Mouse (Mus musculus): ENCODE data around the gene Wdr72.

Gene Wdr72

DNA sequence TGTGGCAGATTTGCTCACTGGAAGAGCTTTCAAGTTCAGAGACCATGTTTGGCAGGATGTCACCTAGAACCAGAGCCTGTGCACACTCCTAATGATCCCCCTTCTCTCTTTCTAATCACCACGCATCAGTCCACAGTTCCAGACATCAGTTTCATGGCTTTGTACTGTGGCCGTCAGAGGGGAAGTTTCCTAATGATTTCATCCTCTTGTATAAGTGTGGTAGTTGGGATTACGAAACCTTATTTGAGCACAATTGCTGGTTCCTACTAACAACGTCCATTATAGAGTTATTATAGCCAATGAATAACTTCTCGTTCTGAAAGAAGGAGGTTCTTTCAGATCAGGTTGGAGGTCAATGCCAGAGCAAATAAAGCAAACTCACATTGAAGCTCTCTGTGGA, 131.1 kb downstream of the Wdr72 start:
- DNase-seq (ENCODE audit: low spot score in 2 of 2), result no peak

DNA sequence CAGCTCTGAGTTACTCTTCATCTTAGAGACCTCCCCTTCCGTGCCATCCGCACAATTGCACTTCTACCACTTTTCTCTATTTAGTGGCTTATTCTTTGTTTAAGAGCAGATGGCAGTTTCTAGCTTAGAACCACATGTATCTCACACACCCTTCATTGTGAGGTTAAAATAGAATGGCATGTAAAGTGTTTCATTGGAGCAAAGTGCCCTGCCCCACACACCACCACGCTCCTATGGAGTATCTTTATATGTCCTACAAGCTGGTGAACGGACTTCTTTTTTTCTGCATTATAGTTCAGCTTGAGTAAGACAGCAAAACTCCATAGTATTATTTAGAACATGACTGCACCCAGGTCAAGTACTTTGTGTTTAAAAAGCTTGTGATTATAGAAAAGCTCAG, 137.9 kb downstream of the Wdr72 start:
- no peak for DNase-seq (ENCODE audit: low spot score in 2 of 2)

- no peak for DNase-seq (ENCODE audit: low spot score in 2 of 2)
Measured at GRCm38 (mm10) chr9:74249486-74249885, 139.3 kb downstream of the Wdr72 start.

GRCm38 (mm10) chr9:74250522-74250921, 140.4 kb downstream of the Wdr72 start:
- no peak for DNase-seq (ENCODE audit: low spot score in 2 of 2)

- DNase-seq (ENCODE audit: low spot score in 2 of 2), result no peak
Measured at GRCm38 (mm10) chr9:74258389-74258788, 148.2 kb downstream of the Wdr72 start.

GRCm38 (mm10) chr9:74277752-74278385, 167.7 kb downstream of the Wdr72 start:
- no peak for DNase-seq (ENCODE audit: low spot score in 2 of 2)

DNA sequence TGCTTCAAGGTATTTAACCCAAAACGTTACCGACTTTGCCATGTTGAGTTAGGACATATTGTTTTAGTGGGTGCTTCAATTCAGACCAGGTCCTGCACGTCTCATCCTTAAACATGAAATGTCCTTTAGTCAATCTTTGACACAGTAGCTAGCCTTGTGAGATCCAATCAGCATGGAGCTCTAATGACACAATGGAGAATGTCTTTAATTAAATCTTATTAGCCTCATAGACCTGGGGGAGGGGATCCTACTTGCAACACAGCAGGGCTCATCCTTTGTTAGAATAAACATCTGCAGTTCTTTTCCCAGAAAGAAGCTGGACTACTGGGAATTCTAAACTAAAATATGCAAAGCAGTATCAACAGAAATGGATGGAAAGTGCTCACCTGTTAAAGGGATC, 171.9 kb downstream of the Wdr72 start:
- no peak for DNase-seq (ENCODE audit: low spot score in 2 of 2)

GRCm38 (mm10) chr9:74286210-74286609, 176.1 kb downstream of the Wdr72 start:
- DNase-seq (ENCODE audit: low spot score in 2 of 2), result no peak

- no peak for DNase-seq (ENCODE audit: low spot score in 2 of 2)
Measured at GRCm38 (mm10) chr9:74294479-74294878, 184.3 kb downstream of the Wdr72 start.

GRCm38 (mm10) chr9:74318771-74319170, 208.6 kb downstream of the Wdr72 start:
- no peak for DNase-seq (ENCODE audit: low spot score in 2 of 2)

DNA sequence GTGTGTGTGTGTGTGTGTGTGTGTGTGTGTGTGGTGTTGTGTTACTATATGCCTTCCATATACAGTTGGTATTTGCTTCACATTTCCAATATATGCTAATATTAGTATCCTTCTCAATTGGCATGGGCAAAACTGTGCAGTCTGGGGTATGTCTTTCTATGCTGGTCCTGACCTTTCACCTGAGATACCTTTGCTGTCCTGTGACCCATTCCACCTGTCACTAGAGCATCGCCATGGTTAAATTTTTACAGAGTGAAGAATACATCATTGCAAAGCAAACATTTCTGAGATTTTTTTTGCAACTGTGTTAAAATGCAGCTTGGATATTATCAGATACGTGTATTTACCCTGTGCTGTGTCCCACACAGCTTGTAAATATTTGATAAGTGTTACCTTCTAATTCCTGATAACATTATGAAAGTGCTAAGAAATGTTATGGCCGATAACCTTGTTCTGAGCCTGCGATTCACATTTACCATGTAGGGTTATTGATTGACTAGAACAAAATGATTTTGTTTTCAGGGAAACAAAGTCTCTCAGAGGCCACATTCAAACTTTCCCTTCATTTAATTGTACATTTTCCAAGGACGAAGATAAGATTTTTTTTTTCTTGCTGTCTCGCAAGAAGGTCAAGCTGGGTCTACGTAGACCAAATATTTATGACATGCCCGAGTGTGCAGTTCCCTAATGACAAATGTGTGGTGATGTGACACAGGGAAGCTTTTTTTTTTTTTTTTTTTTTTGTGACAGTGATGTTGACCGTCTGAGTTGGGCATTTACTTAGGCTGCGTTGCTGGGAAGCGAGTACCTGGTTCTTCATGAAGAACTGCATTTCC, 214.2 kb downstream of the Wdr72 start:
- no peak for DNase-seq (ENCODE audit: low spot score in 2 of 2)

GRCm38 (mm10) chr9:74324925-74325295, 214.8 kb downstream of the Wdr72 start:
- no peak for DNase-seq (ENCODE audit: low spot score in 2 of 2)

GRCm38 (mm10) chr9:74325981-74326380, 215.8 kb downstream of the Wdr72 start:
- no peak for DNase-seq (ENCODE audit: low spot score in 2 of 2)

- no peak for DNase-seq (ENCODE audit: low spot score in 2 of 2)
Measured at GRCm38 (mm10) chr9:74328821-74329220, 218.7 kb downstream of the Wdr72 start.

DNA sequence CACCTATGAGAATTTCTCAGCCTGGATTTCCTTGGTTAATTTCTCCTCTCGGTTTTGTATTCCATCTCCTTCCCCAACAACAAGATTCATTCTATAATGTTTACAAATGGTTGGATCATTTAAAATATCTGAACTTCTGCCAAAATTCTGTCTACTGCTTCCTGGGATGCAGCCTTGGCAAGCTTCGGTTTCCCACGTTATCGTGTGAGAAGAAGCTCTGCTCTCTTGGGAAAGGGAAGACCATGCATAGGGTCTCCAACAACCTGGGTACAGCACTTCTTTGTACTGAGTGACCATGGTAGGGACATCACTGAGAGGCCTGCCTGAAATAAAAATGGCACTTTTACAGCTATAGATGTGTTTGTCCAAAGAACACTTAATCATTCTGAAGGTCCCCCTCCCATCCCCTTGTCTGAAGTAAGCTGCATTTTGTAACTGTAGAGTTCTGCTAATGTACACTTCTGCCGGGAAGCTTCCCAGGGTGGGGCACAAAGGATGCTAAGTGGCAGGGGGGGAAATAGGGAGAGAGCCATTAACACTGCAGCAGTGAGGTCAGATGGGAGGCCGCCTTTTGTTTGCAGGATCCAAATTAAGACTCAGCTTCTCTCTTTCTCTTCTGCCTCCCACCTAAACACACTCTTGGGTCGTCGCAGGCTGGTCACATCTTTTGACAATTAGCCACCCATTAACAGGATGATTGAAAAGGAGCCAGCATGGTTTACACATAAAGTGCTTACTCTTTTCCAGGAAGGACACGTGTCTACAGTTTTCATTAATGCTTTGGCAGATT, 220.7 kb downstream of the Wdr72 start:
- DNase-seq (ENCODE audit: low spot score in 2 of 2), result no peak

GRCm38 (mm10) chr9:74332321-74332720, 222.2 kb downstream of the Wdr72 start:
- DNase-seq (ENCODE audit: low spot score in 2 of 2), result no peak

All from right cerebral cortex, postnatal 36 days (tissue).